Mouse (Mus musculus): ENCODE data around the gene Gm9732. TPM values are rescaled to one million over a fixed set of nuclear protein-coding genes. Genes with fewer than 3 reads are reported as not detected.
"Not testable (repeated sequence)": the region's sequence is repeated elsewhere in the genome, so short reads cannot be mapped to it uniquely, and the experiment has no call there.

The Gm9732 gene
- polyA plus RNA-seq, 1 experiment from 2014 or later = not detected

DNA sequence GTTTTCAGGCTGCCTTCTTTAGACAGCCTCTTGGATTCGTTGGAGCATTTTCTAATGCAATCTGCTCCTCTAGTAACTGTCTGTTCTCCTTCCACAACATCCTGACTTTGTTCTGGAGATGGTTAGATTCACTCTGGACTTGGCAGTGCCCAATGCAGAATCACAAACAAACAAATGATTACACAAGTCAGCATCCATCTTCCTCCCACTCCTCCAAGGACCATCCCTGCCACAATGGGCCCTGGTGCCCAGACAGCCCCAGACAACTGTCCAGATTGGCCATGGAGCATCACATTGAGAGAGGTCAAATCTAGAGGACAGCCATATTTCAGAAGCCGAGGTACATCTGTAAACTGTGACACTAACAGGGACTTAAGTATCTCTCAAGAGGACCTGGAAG is 2.6 kb downstream of the Gm9732 start:
- not testable (repeated sequence) for ATAC-seq (ENCODE audit: low FRiP score, low read depth); H3K27me3 ChIP-seq; H3K4me2 ChIP-seq; H3K4me1 ChIP-seq (replicated peaks); H3K36me3 ChIP-seq; H3K27ac ChIP-seq (replicated peaks); H3K9me3 ChIP-seq; H3K4me3 ChIP-seq; H3K9ac ChIP-seq
- WGBS = 56% methylated on average over 2 of the region's 2 CpGs

DNA sequence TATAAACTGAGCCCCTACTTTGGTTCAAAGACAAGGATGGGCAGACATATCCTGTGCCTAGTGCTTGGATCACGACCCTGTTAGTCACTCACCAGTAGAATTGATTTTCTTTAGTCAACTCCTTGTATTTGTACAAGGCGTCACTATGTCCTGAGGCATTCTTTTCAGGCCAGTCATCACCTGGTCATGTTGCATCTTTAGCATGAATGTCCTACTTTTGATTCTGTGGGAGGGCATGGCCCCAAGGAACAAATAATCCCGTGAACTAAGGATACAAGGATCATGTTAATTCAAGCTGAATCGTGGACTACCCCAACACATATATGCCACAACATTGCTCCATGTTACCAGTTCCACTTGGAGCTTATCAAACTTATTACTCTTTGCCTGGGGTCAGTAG is 3.3 kb downstream of the Gm9732 start:
- H3K36me3 ChIP-seq; H3K27ac ChIP-seq (replicated peaks); H3K4me3 ChIP-seq; H3K27me3 ChIP-seq; ATAC-seq (ENCODE audit: low FRiP score, low read depth); H3K4me1 ChIP-seq (replicated peaks); H3K4me2 ChIP-seq; H3K9ac ChIP-seq; H3K9me3 ChIP-seq: not testable (repeated sequence)
- 80% methylated on average over 4 of the region's 4 CpGs for WGBS

DNA sequence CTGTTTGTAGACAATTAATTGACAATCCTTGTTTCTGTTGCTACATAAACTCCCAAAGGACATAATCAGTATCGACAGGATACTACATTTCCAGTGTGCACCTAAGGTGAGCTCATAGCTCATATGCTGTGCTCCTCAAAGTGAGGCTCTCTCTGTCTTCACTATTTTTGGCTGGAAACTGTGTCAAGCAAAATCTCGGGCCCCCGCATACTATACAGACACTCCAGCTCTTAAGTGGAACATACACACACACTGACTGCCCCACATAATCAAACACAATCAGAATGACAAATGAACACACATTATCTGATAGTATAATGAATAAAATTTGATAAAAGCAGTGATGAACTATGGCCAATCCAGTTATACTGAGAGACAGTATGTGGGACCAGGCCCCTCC is 3.8 kb downstream of the Gm9732 start:
- not testable (repeated sequence) for H3K27me3 ChIP-seq; H3K4me3 ChIP-seq; H3K36me3 ChIP-seq; H3K4me1 ChIP-seq (replicated peaks); H3K9me3 ChIP-seq; ATAC-seq (ENCODE audit: low FRiP score, low read depth); H3K9ac ChIP-seq; H3K4me2 ChIP-seq; H3K27ac ChIP-seq (replicated peaks)
- WGBS = 90% methylated on average over 3 of the region's 3 CpGs

DNA sequence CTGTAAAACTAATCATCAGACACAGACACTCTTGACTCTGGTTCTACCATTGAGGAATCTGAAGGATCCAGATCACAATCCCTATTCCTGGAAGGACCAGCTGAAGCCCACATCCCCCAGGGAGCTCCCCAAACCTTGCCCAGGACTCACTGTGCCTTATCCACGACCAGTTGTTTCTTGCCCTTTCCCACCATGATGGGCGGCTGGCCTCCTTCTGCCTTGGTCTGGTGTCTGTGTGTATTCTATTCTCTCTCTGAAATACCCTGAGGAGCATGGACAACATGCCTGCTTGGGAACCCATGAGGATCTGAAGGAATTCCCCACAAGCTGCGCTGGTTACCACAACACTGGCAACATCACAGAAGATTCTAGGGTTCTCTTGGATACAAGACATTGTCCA is 18.7 kb downstream of the Gm9732 start, which contains the start of gene Gm8127:
Gm8127 (minus strand) TSS at position 330 of the 400 bp plus-strand sequence.
- H3K36me3 ChIP-seq; H3K27ac ChIP-seq (replicated peaks); ATAC-seq (ENCODE audit: low FRiP score, low read depth); H3K9ac ChIP-seq; H3K4me1 ChIP-seq (replicated peaks); H3K27me3 ChIP-seq; H3K4me3 ChIP-seq; H3K9me3 ChIP-seq; H3K4me2 ChIP-seq: not testable (repeated sequence)
- 88% methylated on average over 3 of the region's 3 CpGs for WGBS

DNA sequence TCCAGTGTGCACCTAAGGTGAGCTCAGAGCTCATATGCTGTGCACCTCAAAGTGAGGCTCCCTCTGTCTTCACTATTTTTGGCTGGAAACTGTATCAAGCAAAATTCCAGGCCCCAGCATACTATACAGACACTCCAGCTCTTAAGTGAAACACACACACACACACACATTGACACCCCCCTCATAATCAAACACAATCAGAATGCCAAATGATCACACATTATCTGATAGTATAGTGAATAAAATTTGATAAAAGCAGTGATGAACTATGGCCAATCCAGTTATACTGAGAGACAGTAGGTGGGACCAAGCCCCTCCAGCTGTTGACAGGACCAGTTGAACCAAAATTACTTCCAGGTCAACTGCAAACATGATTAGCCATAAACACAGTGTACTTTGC is 44.7 kb downstream of the Gm9732 start:
- not testable (repeated sequence) for ATAC-seq (ENCODE audit: low FRiP score, low read depth); H3K4me1 ChIP-seq (replicated peaks); H3K27me3 ChIP-seq; H3K27ac ChIP-seq (replicated peaks); H3K36me3 ChIP-seq; H3K9me3 ChIP-seq; H3K9ac ChIP-seq; H3K4me2 ChIP-seq; H3K4me3 ChIP-seq

DNA sequence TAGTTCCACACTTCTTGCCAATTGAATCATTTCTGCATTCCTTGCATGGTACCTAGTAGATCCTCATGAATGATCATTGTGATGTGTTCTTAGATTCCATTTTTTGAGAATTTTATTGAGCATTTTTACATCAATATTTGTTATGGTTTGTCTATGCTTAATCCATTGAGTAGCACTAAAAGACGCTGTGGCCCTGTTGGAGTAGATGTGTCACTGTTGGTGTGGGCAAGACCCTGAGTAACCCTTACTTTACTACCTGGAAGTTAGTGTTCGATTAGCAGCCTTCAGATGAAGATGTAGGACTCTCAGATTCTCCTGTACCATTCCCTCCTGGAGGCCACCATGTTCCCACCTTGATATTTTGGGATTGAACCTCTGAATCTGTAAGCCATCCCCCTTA is 53.8 kb downstream of the Gm9732 start:
- not testable (repeated sequence) for ATAC-seq (ENCODE audit: low FRiP score, low read depth); H3K27ac ChIP-seq (replicated peaks); H3K4me2 ChIP-seq; H3K36me3 ChIP-seq; H3K4me3 ChIP-seq; H3K4me1 ChIP-seq (replicated peaks); H3K9ac ChIP-seq; H3K9me3 ChIP-seq; H3K27me3 ChIP-seq
- 75% methylated on average over 2 of the region's 2 CpGs for WGBS

DNA sequence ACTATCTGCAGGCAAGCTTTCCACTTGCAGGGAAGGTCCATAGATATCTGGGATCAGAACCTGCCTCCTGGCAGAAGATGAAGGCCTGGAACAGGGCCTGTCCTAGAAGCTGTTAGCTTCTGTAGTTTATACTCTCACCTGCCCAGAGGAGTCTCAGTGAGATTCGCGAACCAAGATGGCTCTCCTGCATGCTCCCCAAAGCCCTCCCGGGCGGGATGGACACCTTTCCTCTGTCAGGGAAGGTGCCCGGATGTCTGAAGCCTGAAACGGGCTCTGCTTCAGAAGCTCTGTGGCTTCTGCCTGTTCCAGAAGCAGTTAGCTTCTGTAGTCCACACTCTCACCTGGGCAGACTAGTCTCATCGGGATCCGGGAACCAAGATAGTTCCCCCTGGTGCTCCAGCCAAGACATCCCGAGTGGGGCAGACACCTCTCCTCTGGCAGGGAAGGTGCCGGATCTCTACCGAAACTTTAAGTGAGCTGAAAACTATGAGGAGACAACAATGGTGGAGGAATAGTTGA is 56.6 kb downstream of the Gm9732 start:
- not testable (repeated sequence) for H3K36me3 ChIP-seq; H3K4me2 ChIP-seq; H3K4me1 ChIP-seq (replicated peaks); H3K27me3 ChIP-seq; H3K9me3 ChIP-seq; H3K9ac ChIP-seq; H3K27ac ChIP-seq (replicated peaks); ATAC-seq (ENCODE audit: low FRiP score, low read depth); H3K4me3 ChIP-seq
- WGBS = 94% methylated on average over 11 of the region's 11 CpGs

DNA sequence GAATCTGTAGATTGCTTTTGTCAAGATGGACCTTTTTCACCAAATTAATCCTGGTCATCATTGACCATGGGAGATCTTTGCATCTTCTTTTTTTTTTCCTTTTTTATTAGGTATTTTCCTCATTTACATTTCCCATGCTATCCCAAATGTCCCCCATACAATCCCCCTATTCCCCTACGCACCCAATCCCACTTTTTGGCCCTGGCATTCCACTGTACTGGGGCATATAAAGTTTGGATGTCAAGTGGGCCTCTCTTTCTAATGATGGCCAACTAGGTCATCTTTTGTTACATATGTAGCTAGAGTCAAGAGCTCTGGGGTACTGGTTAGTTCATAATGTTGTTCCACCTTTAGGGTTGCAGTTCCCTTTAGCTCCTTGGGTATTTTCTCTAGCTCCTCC is 62.8 kb downstream of the Gm9732 start:
- not testable (repeated sequence) for H3K4me3 ChIP-seq; H3K27me3 ChIP-seq; H3K9me3 ChIP-seq; H3K9ac ChIP-seq; H3K4me1 ChIP-seq (replicated peaks); H3K27ac ChIP-seq (replicated peaks); H3K36me3 ChIP-seq; ATAC-seq (ENCODE audit: low FRiP score, low read depth); H3K4me2 ChIP-seq
- WGBS = 76% methylated on average over 1 of the region's 1 CpGs

DNA sequence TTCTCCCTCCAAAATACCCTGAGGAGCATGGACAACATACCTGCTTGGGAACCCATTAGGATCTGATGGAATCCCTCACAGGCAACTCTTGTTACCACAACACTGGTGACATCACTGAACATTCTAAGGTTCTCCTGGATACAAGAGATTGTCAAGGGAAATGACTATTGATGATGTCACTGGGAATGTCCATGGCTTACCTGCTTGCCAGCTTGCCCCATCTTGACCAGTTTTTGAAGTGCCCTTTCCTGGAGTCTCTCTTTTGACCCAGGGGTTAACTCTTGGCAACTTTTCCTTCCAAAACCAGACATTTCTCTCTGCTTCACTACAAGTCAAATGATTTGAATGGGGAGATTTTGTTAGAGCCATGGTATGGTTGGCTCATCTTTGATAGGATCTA is 72.9 kb downstream of the Gm9732 start, which contains the start of gene 1700001F09Rik:
1700001F09Rik (minus strand) TSS at position 101 of the 400 bp plus-strand sequence.
- H3K4me3 ChIP-seq; H3K27ac ChIP-seq (replicated peaks); H3K36me3 ChIP-seq; H3K9ac ChIP-seq; H3K9me3 ChIP-seq; ATAC-seq (ENCODE audit: low FRiP score, low read depth); H3K27me3 ChIP-seq; H3K4me1 ChIP-seq (replicated peaks); H3K4me2 ChIP-seq: not testable (repeated sequence)

DNA sequence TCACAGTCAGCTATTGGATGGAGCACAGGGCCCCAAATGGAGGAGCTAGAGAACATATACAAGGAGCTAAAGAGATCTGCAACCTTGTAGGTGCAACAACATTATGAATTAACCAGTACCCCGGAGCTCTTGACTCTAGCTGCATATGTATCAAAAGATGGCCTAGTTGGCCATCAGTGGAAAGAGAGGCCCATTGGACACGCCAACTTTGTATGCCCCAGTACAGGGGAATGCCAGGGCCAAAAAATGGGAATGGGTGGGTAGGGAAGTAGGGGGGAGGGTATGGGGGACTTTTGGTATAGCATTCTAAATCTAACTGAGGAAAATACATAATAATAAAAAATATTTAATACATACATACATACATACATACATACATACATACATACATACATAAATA is 78.1 kb downstream of the Gm9732 start:
- not testable (repeated sequence) for H3K27ac ChIP-seq (replicated peaks); H3K9ac ChIP-seq; H3K36me3 ChIP-seq; H3K27me3 ChIP-seq; ATAC-seq (ENCODE audit: low FRiP score, low read depth); H3K4me1 ChIP-seq (replicated peaks); H3K4me2 ChIP-seq; H3K4me3 ChIP-seq; H3K9me3 ChIP-seq
- 90% methylated on average over 2 of the region's 2 CpGs for WGBS

Other genes with a start within 250 kb of the Gm9732 start
- gene Gm8094, start 198.4 kb upstream of the Gm9732 start, polyA plus RNA-seq (2015; fragmentation: Nextera tagmentation; extraction: Ambion mirVana) = not detected in 2 replicates
- 0.08 TPM in 1 of 2 replicates, not detected in the other for gene Gm8104, start 174.4 kb upstream of the Gm9732 start, polyA plus RNA-seq (2015; fragmentation: Nextera tagmentation; extraction: Ambion mirVana)
- not detected in 2 replicates for gene Gm7233, start 95.2 kb upstream of the Gm9732 start, polyA plus RNA-seq (2015; fragmentation: Nextera tagmentation; extraction: Ambion mirVana)
- gene Gm8122, start 39.7 kb upstream of the Gm9732 start, polyA plus RNA-seq (2015; fragmentation: Nextera tagmentation; extraction: Ambion mirVana) = not detected in 2 replicates
- not detected in 2 replicates for gene Gm8126, start 16.4 kb upstream of the Gm9732 start, polyA plus RNA-seq (2015; fragmentation: Nextera tagmentation; extraction: Ambion mirVana)
- gene Gm8127, start 18.8 kb downstream of the Gm9732 start, polyA plus RNA-seq (2015; fragmentation: Nextera tagmentation; extraction: Ambion mirVana) = not detected in 2 replicates
- gene 1700001F09Rik, start 72.8 kb downstream of the Gm9732 start, polyA plus RNA-seq (2015; fragmentation: Nextera tagmentation; extraction: Ambion mirVana) = not detected in 2 replicates
- gene Gm8138, start 141.3 kb downstream of the Gm9732 start, polyA plus RNA-seq (2015; fragmentation: Nextera tagmentation; extraction: Ambion mirVana) = not detected in 2 replicates

Data from hindbrain, embryonic 15.5 days (tissue).